Mouse (Mus musculus): ENCODE results near the gene Tor1a. TPM values are rescaled to one million over a fixed set of nuclear protein-coding genes. Genes with fewer than 3 reads are reported as not detected.

Tor1a gene
- polyA plus RNA-seq, 1 experiment = 42.7 TPM

DNA sequence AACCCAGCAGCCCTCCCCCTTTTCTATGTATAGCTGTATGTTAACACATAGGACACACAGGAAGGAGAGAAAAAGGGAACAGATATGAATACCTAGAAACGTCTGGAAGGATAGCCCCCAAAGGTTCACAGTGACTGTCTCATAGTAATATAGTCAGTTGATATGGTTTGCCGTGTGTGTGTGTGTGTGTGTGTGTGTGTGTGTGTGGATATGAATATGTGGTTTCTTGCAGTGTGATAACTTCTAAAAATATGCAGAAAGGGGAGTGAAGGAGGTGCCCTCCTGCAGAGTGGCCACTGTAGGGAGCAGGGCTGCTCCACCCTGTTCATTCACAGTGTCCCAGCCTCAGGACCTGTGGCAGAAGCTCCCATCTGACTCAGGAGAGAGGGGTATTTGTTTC is 37.7 kb upstream of the Tor1a start:
- H3K36me3 ChIP-seq (ENCODE audit: control insufficient read depth, insufficient read depth) = peaks cover 11% of the 10 kb centered on the region
- H3K4me3 ChIP-seq = no peak overlapping the region
- no peak overlapping the region for H3ac ChIP-seq (ENCODE audit: control insufficient read depth, insufficient read length)
- no peaks in the 10 kb centered on the region for H3K27me3 ChIP-seq (ENCODE audit: control insufficient read depth, insufficient read depth, insufficient read length)
- H3K79me2 ChIP-seq (ENCODE audit: control insufficient read depth, insufficient read depth) = no peaks in the 10 kb centered on the region
- no peak overlapping the region for H3K4me2 ChIP-seq (ENCODE audit: low read depth)
- TF ChIP-seq MYOD1 (IDR thresholded peaks at IDR 0.05; ENCODE audit: control insufficient read depth in 1 of 3, insufficient read length in 2 of 3, low read depth in 2 of 3) = no peak
- TF ChIP-seq POLR2A (IDR thresholded peaks at IDR 0.05; ENCODE audit: insufficient read length, low read depth) = no peak
- TF ChIP-seq REST (IDR thresholded peaks at IDR 0.05; ENCODE audit: insufficient read depth, insufficient read length) = no peak
- TF ChIP-seq TCF12 (IDR thresholded peaks at IDR 0.05; ENCODE audit: insufficient read depth, poor library complexity, severe bottlenecking) = no peak
- TF ChIP-seq MYOG (IDR thresholded peaks at IDR 0.05; ENCODE audit: control insufficient read depth in 1 of 3, insufficient read depth in 1 of 3, insufficient read length in 2 of 3, low read depth in 2 of 3) = no peak
- no peak for TF ChIP-seq USF1 (IDR thresholded peaks at IDR 0.05; ENCODE audit: low read depth)
- no peak for TF ChIP-seq POLR2AphosphoS2 (IDR thresholded peaks at IDR 0.05; ENCODE audit: insufficient read length, low read depth)
- TF ChIP-seq SRF (IDR thresholded peaks at IDR 0.05; ENCODE audit: control insufficient read depth, insufficient read length, low read depth) = no peak
- no peak for TF ChIP-seq E2F4 (IDR thresholded peaks at IDR 0.05; ENCODE audit: insufficient read depth)
- TF ChIP-seq CEBPB (IDR thresholded peaks at IDR 0.05; ENCODE audit: insufficient read depth, poor library complexity, severe bottlenecking) = no peak
- no peak for TF ChIP-seq MAX (IDR thresholded peaks at IDR 0.05; ENCODE audit: low read depth)

DNA sequence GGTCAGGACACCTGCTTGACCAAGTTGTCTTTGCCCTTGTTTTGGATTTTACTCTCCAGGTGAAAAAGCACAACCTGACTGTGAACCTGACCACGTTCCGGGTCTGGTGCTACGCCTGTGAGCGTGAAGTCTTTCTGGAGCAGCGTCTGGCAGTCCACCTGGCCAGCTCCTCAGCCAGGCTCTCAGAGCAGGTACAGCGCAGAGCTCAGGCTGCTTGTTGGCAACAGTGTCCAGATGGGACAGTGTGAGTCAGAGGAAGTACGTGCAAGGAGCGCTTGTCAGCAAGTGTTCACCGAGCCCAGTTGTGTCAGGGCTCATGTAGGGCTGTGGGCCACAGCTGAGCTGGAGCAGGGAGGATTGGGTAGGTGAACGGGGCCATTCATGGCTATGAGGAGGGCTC is 35.1 kb upstream of the Tor1a start:
- no peak for TF ChIP-seq TCF3 (IDR thresholded peaks at IDR 0.05; ENCODE audit: insufficient read length, low read depth)
- TF ChIP-seq CEBPB (IDR thresholded peaks at IDR 0.05; ENCODE audit: insufficient read depth, poor library complexity, severe bottlenecking) = no peak
- no peak for TF ChIP-seq MYOD1 (IDR thresholded peaks at IDR 0.05; ENCODE audit: control insufficient read depth in 1 of 3, insufficient read length in 2 of 3, low read depth in 2 of 3)
- TF ChIP-seq POLR2AphosphoS2 (IDR thresholded peaks at IDR 0.05; ENCODE audit: insufficient read length, low read depth) = no peak
- no peak for TF ChIP-seq MYOG (IDR thresholded peaks at IDR 0.05; ENCODE audit: control insufficient read depth in 1 of 3, insufficient read depth in 1 of 3, insufficient read length in 2 of 3, low read depth in 2 of 3)
- no peak for TF ChIP-seq REST (IDR thresholded peaks at IDR 0.05; ENCODE audit: insufficient read depth, insufficient read length)
- TF ChIP-seq MAX (IDR thresholded peaks at IDR 0.05; ENCODE audit: low read depth) = no peak
- TF ChIP-seq TCF12 (IDR thresholded peaks at IDR 0.05; ENCODE audit: insufficient read depth, poor library complexity, severe bottlenecking) = no peak
- TF ChIP-seq SRF (IDR thresholded peaks at IDR 0.05; ENCODE audit: control insufficient read depth, insufficient read length, low read depth) = no peak
- no peak for TF ChIP-seq E2F4 (IDR thresholded peaks at IDR 0.05; ENCODE audit: insufficient read depth)
- no peak for TF ChIP-seq POLR2A (IDR thresholded peaks at IDR 0.05; ENCODE audit: insufficient read length, low read depth)
- no peak for TF ChIP-seq USF1 (IDR thresholded peaks at IDR 0.05; ENCODE audit: low read depth)
- H3ac ChIP-seq (ENCODE audit: control insufficient read depth, insufficient read length) = no peak overlapping the region
- no peaks in the 10 kb centered on the region for H3K36me3 ChIP-seq (ENCODE audit: control insufficient read depth, insufficient read depth)
- no peaks in the 10 kb centered on the region for H3K27me3 ChIP-seq (ENCODE audit: control insufficient read depth, insufficient read depth, insufficient read length)
- H3K4me3 ChIP-seq = no peak overlapping the region
- H3K4me2 ChIP-seq (ENCODE audit: low read depth) = no peak overlapping the region
- no peaks in the 10 kb centered on the region for H3K79me2 ChIP-seq (ENCODE audit: control insufficient read depth, insufficient read depth)

DNA sequence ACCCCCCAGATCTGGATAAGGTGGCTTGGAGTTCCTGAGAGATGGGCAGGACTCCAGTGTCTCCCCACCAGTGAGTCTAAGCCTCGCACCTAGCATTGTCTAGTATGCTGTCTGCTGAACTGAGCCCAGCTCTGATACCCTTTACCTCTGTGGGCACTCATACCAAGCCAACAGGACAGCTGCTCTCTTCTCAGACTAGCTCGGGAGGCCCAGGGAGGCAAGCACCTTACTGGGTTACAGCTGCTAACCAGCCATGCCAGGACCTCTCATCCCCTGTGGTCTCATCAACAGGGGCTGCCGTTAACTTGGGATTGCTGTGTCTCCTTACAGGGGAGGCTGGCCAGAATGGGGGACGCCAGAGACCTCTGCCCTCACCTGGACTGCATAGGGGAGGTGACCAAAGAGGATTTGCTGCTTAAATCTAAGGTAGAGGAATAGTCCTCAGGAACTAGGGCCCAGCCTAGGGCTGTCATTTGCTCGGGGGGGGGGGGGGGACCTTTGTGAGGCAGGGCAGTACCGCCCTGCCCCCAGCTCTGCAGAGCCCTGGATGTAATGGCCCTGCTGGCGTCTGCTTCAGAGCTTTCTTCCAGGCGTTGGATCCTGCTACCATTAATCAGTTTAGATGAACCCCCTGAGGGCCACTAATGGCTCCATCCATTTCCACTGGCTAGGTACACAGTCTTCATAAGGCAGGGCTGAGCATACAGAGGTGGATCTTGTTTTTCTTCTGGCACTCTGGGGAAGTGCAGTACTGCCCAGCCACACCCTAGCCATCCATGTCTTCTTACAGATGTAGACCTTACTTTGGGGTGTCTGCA is 30.9 kb upstream of the Tor1a start:
- H3K79me2 ChIP-seq (ENCODE audit: control insufficient read depth, insufficient read depth) = no peaks in the 10 kb centered on the region
- H3K36me3 ChIP-seq (ENCODE audit: control insufficient read depth, insufficient read depth) = no peaks in the 10 kb centered on the region
- TF ChIP-seq REST (IDR thresholded peaks at IDR 0.05; ENCODE audit: insufficient read depth, insufficient read length) (no peak), MYOG (IDR thresholded peaks at IDR 0.05; ENCODE audit: control insufficient read depth in 1 of 3, insufficient read depth in 1 of 3, insufficient read length in 2 of 3, low read depth in 2 of 3) (peak in 2 of 3 experiments; percentile 33 to 78), USF1 (IDR thresholded peaks at IDR 0.05; ENCODE audit: low read depth) (no peak), MYOD1 (IDR thresholded peaks at IDR 0.05; ENCODE audit: control insufficient read depth in 1 of 3, insufficient read length in 2 of 3, low read depth in 2 of 3) (peak in 2 of 3 experiments; percentile 29 to 55)
- peak overlapping the region; percentile 45 for H3K4me2 ChIP-seq (ENCODE audit: low read depth)
- H3ac ChIP-seq (ENCODE audit: control insufficient read depth, insufficient read length) = no peak overlapping the region
- no peaks in the 10 kb centered on the region for H3K27me3 ChIP-seq (ENCODE audit: control insufficient read depth, insufficient read depth, insufficient read length)
- no peak overlapping the region for H3K4me3 ChIP-seq

GRCm38 (mm10) chr2:30995432-30995996 is 27.8 kb upstream of the Tor1a start:
- H3K79me2 ChIP-seq (ENCODE audit: control insufficient read depth, insufficient read depth) = no peaks in the 10 kb centered on the region
- no peaks in the 10 kb centered on the region for H3K27me3 ChIP-seq (ENCODE audit: control insufficient read depth, insufficient read depth, insufficient read length)
- no peaks in the 10 kb centered on the region for H3K36me3 ChIP-seq (ENCODE audit: control insufficient read depth, insufficient read depth)
- peak overlapping the region; percentile 6 for H3K4me3 ChIP-seq
- peak overlapping the region; percentile 61 for H3K4me2 ChIP-seq (ENCODE audit: low read depth)
- no peak overlapping the region for H3ac ChIP-seq (ENCODE audit: control insufficient read depth, insufficient read length)
- TF ChIP-seq USF1 (IDR thresholded peaks at IDR 0.05; ENCODE audit: low read depth) (peak; percentile 21), MAX (IDR thresholded peaks at IDR 0.05; ENCODE audit: low read depth) (no peak)

GRCm38 (mm10) chr2:30994853-30995252 is 27.1 kb upstream of the Tor1a start:
- no peaks in the 10 kb centered on the region for H3K36me3 ChIP-seq (ENCODE audit: control insufficient read depth, insufficient read depth)
- H3K4me2 ChIP-seq (ENCODE audit: low read depth) = peak overlapping the region; percentile 61
- no peaks in the 10 kb centered on the region for H3K79me2 ChIP-seq (ENCODE audit: control insufficient read depth, insufficient read depth)
- H3ac ChIP-seq (ENCODE audit: control insufficient read depth, insufficient read length) = no peak overlapping the region
- TF ChIP-seq MYOG (IDR thresholded peaks at IDR 0.05; ENCODE audit: control insufficient read depth in 1 of 3, insufficient read depth in 1 of 3, insufficient read length in 2 of 3, low read depth in 2 of 3) (peak in 2 of 3 experiments; percentile 29 to 52), MYOD1 (IDR thresholded peaks at IDR 0.05; ENCODE audit: control insufficient read depth in 1 of 3, insufficient read length in 2 of 3, low read depth in 2 of 3) (peak in 2 of 3 experiments; percentile 66 to 77), MAX (IDR thresholded peaks at IDR 0.05; ENCODE audit: low read depth) (no peak), USF1 (IDR thresholded peaks at IDR 0.05; ENCODE audit: low read depth) (no peak)
- H3K4me3 ChIP-seq = no peak overlapping the region
- H3K27me3 ChIP-seq (ENCODE audit: control insufficient read depth, insufficient read depth, insufficient read length) = no peaks in the 10 kb centered on the region
